ENCODE assay signal across 21 mouse cellular contexts in the genomic region with DNA sequence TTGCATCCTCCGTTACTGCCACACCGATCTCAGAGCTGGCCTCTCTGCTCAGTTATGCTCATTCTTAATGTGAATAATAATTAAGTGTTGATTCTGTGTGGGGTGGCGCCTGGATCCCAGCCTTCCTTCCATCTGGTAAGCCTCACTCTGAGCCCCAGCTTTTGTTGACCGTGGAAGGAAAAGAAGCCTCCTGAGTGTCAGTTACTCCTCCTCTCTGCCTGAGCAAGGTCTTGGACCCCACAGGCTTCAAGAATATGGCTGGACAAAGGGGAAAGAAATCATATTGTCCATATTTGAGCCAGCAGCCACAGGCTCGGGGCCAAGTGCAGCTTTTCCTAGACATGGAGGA.
DNase-seq lines count a peak whose midpoint lies in the region; ATAC-seq and TF ChIP-seq lines count a peak whose summit lies in the region.
"Had no signal": no experiment of that assay in that cellular context is flagged by ENCODE, and none has a peak within 500 bp of the region (broad histone marks: within the 10 kb centered on the region; RNA-seq: fewer than 3 reads in every experiment).

No protein-coding gene starts in this region.

- H3K4me2 ChIP-seq in embryonic facial prominence, embryonic 15.5 days (replicated peaks): no peak overlapping the region
- H3K4me2 ChIP-seq in lung, postnatal 0 days (replicated peaks; ENCODE audit: low read depth, low read length): no peak overlapping the region
- H3K4me2 ChIP-seq: embryonic facial prominence, embryonic 13.5 days; limb, embryonic 13.5 days; liver, embryonic 15.5 days had no signal

- H3K9ac ChIP-seq in embryonic facial prominence, embryonic 15.5 days: no peak overlapping the region
- no peak overlapping the region for H3K9ac ChIP-seq in lung, postnatal 0 days (replicated peaks; ENCODE audit: low read depth)
- H3K9ac ChIP-seq: embryonic facial prominence, embryonic 13.5 days; liver, embryonic 15.5 days had no signal

- 0 out of 2 replicates have a peak overlapping the region, but pooled peaks have one; percentile 17 for H3K27ac ChIP-seq in embryonic facial prominence, embryonic 15.5 days (replicated peaks)
- no peak overlapping the region for H3K27ac ChIP-seq in embryonic facial prominence, embryonic 10.5 days (replicated peaks)
- no peak overlapping the region for H3K27ac ChIP-seq in lung, postnatal 0 days (ENCODE audit: low read length)
- H3K27ac ChIP-seq: embryonic facial prominence, embryonic 13.5 days; limb, embryonic 13.5 days; liver, embryonic 15.5 days had no signal

- TF ChIP-seq POLR2A in brain, embryonic 14.5 days (IDR thresholded peaks at IDR 0.05; ENCODE audit: borderline replicate concordance, extremely low read depth, insufficient read depth, insufficient read length, poor library complexity, severe bottlenecking): no peak

- no peak for DNase-seq in embryonic facial prominence, embryonic 10.5 days (ENCODE audit: low spot score)
- peak; percentile 46 to 63 for DNase-seq in kidney, postnatal 4 days
- DNase-seq in kidney, postnatal 36 days: no peak
- DNase-seq in brain, embryonic 14.5 days (ENCODE audit: low read depth): peak; percentile 51
- peak; percentile 28 for DNase-seq in lung, postnatal 0 days (ENCODE audit: low spot score)
- no peak for DNase-seq in left cerebral cortex, adult 8-10 months (ENCODE audit: low spot score in 2 of 2)
- no peak for DNase-seq in right cerebral cortex, adult 2 months (ENCODE audit: low spot score in 2 of 2)
- DNase-seq: cerebellum, adult 11 months; gastrocnemius, postnatal 14 days; heart, postnatal 14 days; kidney, postnatal 14 days; retina, postnatal 1 day; thymus, postnatal 25 days had no signal

- H3K9me3 ChIP-seq in embryonic facial prominence, embryonic 15.5 days (replicated peaks): no peaks in the 10 kb centered on the region
- no peaks in the 10 kb centered on the region for H3K9me3 ChIP-seq in embryonic facial prominence, embryonic 10.5 days
- H3K9me3 ChIP-seq in lung, postnatal 0 days (ENCODE audit: low read length): no peaks in the 10 kb centered on the region
- H3K9me3 ChIP-seq: embryonic facial prominence, embryonic 13.5 days; limb, embryonic 13.5 days; liver, embryonic 15.5 days had no signal

- 79% methylated on average over 5 of the region's 5 CpGs for WGBS in embryonic facial prominence, embryonic 15.5 days
- 87% methylated on average over 5 of the region's 5 CpGs for WGBS in embryonic facial prominence, embryonic 10.5 days
- WGBS in lung, postnatal 0 days: 56% methylated on average over 5 of the region's 5 CpGs

- H3K36me3 ChIP-seq in embryonic facial prominence, embryonic 15.5 days: no peaks in the 10 kb centered on the region
- no peaks in the 10 kb centered on the region for H3K36me3 ChIP-seq in embryonic facial prominence, embryonic 10.5 days (replicated peaks)
- no peaks in the 10 kb centered on the region for H3K36me3 ChIP-seq in lung, postnatal 0 days (ENCODE audit: insufficient read depth, low read length)
- H3K36me3 ChIP-seq: embryonic facial prominence, embryonic 13.5 days; limb, embryonic 13.5 days; liver, embryonic 15.5 days had no signal

- no peak for TF ChIP-seq CTCF in brain, embryonic 14.5 days (IDR thresholded peaks at IDR 0.05; ENCODE audit: borderline replicate concordance, extremely low read depth, insufficient read depth, insufficient read length)
- TF ChIP-seq CTCF in lung, postnatal 0 days (IDR thresholded peaks at IDR 0.05): no peak

- H3K4me3 ChIP-seq in embryonic facial prominence, embryonic 15.5 days (replicated peaks): no peak overlapping the region
- no peak overlapping the region for H3K4me3 ChIP-seq in embryonic facial prominence, embryonic 10.5 days
- H3K4me3 ChIP-seq in lung, postnatal 0 days (ENCODE audit: low read depth, low read length): no peak overlapping the region
- H3K4me3 ChIP-seq: embryonic facial prominence, embryonic 13.5 days; left cerebral cortex, adult 2 months; limb, embryonic 13.5 days; liver, embryonic 15.5 days; myocyte had no signal

- H3K27me3 ChIP-seq in embryonic facial prominence, embryonic 15.5 days: no peaks in the 10 kb centered on the region
- no peaks in the 10 kb centered on the region for H3K27me3 ChIP-seq in embryonic facial prominence, embryonic 10.5 days (replicated peaks; ENCODE audit: low read depth, poor library complexity, severe bottlenecking)
- no peaks in the 10 kb centered on the region for H3K27me3 ChIP-seq in lung, postnatal 0 days (replicated peaks; ENCODE audit: insufficient read depth, low read length)
- H3K27me3 ChIP-seq: embryonic facial prominence, embryonic 13.5 days; limb, embryonic 13.5 days; liver, embryonic 15.5 days had no signal

- H3K4me1 ChIP-seq in embryonic facial prominence, embryonic 15.5 days: peaks cover 6% of the 10 kb centered on the region; the same call in 1 of the 2 replicates
- peaks cover 10% of the 10 kb centered on the region for H3K4me1 ChIP-seq in embryonic facial prominence, embryonic 10.5 days
- H3K4me1 ChIP-seq in lung, postnatal 0 days (ENCODE audit: insufficient read depth, low read depth, low read length): no peaks in the 10 kb centered on the region

- TF ChIP-seq EP300 in lung, postnatal 0 days (IDR thresholded peaks at IDR 0.05): no peak

- ATAC-seq in embryonic facial prominence, embryonic 15.5 days (ENCODE audit: insufficient number of reproducible peaks, low FRiP score, low TSS enrichment, low read depth): no peak
- peak; percentile 65 for ATAC-seq in lung, postnatal 0 days
- ATAC-seq: activated CD4-positive, CD25-positive, alpha-beta regulatory T cell, adult 4 months; intestine, embryonic 16.5 days had no signal

Comparison
In these comparisons a context has a peak if more than half of its experiments do, and no peak if none do; other contexts are left out.
1. DNase-seq: peak in kidney, postnatal 4 days (2 of 2), brain, embryonic 14.5 days (single experiment) and lung, postnatal 0 days (single experiment); none in embryonic facial prominence, embryonic 10.5 days (single experiment), kidney, postnatal 36 days (0 of 2), left cerebral cortex, adult 8-10 months (0 of 2) and right cerebral cortex, adult 2 months (0 of 2).